Mouse (Mus musculus) adrenal gland, adult 2 months (tissue): ENCODE results near the gene Wbp1l. TPM values are rescaled to one million over a fixed set of nuclear protein-coding genes. Genes with fewer than 3 reads are reported as not detected.

Source experiments
- DNase-seq: peaks from one replicate; pipeline ENCODE4 v3.0.0; 2021
- polyA plus RNA-seq: library from polyadenylated mRNA; depleted of rRNA; stranded (reverse); fragments of >200 nt; gene quantifications from 2 replicates; pipeline ENCODE4 v1.2.3, GENCODE M21; 2012
- total RNA-seq, 2 experiments: library from RNA; stranded (reverse); gene quantifications; 2 replicates each; pipeline ENCODE4 v1.2.3; 2021

Gene Wbp1l
- total and polyA plus RNA-seq, 3 experiments: 136 to 159 (median 156) TPM

DNA sequence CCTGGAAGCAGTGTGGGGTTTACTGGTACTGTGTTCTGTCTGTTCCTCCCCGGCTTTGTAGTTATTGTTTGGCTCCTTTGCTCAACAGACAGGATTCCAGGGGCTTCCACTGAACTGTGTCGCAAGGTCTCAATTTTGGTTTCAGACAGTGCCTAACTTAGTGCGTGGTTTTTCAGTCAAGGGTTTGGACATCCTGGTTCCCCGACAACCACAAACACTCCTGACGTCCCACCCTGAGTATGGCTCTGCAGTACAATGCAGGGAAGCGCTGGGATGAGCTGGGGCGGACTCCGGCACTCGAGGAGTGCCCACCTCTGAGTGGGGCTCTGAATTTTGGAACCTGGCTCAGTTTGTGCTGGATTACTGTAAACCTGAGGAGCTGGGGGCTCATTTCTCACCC is 30.9 kb downstream of the Wbp1l start:
- no peak for DNase-seq

DNA sequence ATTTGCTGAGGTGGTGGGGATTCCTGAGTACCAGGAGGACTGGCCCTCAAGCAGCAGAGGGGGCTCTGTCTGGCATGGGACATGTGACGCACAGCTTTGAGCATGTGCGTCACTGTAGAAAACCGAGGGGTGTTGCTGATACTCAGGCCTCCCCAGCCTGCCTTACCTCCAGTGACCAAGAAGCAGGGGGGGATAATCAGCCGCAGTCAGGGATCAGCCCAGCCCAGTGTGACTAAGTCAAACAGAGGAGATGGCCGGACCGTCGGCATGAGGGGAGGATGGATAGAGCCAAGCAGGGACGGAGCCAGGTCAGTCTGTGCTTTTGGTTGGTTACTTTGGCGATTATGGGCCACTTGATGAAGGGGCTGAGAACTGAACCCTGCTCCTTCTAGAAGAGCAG is 32.8 kb downstream of the Wbp1l start:
- DNase-seq: no peak

DNA sequence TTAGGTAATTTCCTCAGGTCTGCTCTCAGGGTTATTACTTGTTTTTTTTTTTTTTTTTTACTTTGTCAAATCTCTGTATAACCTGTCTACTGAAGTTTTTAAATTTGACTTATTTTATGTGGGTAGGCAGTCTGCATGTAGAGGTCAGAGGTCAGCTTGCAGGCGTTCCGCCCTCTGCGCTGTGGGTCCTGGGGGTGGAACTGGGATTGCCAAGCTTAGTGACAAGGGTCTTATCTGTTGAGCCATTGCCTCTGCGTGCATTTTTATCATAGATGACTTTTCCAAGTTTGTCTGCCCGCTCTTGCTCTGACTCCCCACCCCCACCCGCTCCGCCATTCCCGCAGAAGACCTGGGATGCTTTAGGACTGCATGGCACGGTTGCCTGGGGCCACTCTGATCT is 36.9 kb downstream of the Wbp1l start:
- DNase-seq: peak; percentile 48

DNA sequence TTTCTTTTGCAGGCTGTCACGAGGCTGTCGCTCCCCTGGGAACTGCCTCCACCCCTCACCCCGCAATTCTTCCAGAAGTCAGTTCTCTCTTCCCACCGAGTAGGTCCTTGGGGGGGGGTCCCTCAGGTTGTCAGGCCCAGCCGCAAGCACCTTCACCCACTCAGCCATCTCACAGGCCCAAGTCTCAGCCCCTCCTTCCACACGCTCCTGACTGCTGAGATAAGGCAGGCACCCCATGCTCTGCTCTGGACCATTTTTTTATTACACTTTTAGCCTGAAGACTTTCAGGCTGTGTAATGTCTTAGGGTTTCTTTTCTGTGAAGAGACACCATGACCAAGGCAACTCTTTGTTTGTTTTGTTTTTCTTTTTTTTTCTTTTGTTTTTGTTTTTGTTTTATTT is 38.7 kb downstream of the Wbp1l start:
- DNase-seq: peak; percentile 11

DNA sequence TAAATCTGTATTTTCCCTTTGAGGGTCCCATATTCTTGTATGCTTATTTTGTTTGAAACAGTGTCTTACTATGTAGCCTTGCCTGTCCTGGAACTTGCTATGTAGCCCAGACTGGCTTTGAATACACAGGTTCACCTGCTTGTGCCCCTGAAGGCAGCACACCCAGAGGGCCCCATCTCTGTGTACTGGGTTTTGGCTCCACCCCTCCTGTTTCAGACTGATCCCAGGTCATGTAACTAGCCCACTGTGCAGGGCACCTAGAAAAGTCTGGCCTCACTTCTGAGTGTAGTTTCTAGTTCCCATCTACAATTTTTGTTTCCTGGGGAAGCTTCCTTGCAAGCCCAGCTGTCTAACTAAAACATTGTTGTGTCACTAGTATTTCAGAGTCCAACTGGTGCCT is 40.2 kb downstream of the Wbp1l start:
- peak; percentile 9 for DNase-seq

DNA sequence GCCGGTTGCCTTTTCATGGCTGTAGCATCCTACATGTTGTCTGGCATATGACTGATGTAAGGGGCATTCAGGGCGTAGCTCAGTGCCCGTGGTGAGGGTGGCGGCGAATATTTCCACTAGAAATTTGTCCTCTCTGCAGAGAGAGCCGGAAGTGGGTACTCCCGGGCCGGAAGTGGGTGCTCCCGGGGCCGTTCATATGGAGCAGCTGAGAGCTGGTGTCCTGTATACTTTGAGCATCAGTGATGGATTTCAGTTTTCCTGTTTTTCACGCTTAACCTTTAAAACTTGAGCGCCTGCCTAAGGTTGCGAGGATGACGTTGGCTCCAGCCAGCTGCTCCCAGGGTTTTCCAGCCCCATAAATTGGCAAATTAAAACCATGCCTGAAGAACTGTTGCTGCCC is 40.6 kb downstream of the Wbp1l start:
- DNase-seq: peak; percentile 48

DNA sequence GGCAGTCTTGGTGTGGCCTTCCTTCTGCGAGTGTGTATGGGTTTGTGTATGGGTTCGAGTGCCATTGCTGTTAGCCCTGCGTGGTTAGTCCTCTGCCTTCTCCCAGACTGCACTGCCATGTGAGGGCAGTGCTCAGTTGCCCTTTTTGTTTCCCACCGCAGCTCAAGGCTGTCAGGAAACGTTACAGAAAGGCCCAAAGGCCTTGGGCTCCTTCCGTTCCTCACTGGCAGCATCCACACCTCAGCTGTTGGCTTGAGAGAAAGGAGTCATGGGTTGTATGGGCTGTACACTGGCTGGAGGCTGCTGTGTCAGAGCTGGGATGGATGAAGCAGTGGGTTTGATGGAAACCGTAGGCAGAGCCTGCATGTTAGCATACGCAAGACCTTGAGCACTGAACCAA is 41.9 kb downstream of the Wbp1l start:
- peak; percentile 52 for DNase-seq

DNA sequence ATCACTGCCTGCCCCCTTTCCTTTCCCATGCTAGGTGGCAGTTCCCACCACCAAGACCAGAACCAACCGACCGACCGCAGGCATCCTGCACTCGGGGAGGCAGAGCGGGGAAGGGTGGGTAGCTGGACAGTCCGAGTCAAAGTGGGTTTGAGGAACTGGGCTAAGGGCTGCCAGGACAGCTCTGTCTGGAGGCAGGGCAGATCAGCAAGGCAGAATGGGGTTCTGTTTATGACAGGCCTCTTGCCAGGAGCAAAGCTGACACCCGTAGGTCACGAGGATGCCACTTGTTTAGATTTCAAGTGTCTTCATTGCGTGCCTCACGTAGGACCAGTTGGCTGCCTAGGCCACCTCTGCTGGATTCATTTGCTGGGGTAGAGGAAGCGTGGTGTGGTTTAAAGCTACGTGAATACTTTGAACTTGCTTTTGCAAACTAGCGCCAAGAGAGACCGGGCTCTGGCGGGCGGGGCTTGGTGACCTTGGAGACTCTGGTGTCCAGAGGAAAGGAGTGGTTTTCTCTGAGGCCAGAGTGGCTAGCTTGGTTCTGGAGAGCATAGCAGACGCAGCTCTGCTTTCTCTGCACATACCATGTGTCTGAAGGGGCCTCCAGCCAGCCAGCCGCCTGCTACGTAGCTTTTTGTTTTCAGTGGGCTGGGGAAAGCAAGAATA is 42.7 kb downstream of the Wbp1l start:
- DNase-seq: peak; percentile 91

DNA sequence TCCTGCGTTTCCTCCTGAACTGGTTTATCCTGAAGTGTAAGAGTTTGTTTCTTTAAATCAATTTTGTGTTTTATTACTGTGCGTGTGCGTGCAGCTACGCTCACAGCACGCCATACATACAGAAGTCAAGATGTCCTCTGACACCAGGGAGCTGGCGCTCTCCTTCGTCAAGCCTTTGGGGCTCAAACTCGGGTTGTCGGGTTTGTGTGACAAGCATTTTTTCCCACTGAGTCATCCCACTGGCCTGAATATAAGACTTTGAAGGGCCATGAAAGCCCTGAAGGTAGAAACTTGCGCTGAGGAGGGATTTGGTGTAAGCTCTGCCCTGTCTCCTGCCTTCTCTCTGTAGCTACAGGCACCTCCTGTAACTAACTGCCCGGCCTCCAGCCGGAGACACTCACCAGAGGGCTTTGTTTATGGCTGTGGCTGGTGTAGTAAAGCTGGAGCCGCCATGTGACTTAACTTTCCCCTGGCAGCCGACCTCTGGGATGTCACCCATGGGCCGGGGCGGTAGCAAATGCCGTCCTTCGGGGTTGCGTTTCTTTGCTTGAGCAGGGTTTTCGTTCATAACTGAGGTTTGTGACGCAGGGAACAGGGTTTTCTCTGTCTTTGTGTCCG is 43.4 kb downstream of the Wbp1l start:
- DNase-seq: peak; percentile 72

DNA sequence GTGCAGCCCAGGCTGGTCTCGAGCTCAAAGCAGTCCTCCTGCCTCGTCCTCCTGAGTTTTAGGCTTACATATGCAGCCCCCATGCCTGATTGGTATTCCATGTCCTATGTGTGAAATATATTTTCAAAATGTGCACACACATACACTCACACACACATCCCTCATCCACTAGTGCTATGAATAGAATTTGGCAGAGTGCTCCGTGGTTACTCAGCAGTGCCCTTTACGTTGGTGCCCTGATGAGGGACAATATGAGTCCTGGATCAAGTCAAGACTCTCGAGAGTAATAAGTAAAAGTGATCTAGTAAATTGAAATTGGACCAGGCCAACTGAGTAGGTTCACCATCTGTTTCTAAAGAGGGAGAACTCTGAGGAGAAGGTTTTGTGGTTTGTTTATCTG is 44.4 kb downstream of the Wbp1l start:
- DNase-seq: peak; percentile 79

DNA sequence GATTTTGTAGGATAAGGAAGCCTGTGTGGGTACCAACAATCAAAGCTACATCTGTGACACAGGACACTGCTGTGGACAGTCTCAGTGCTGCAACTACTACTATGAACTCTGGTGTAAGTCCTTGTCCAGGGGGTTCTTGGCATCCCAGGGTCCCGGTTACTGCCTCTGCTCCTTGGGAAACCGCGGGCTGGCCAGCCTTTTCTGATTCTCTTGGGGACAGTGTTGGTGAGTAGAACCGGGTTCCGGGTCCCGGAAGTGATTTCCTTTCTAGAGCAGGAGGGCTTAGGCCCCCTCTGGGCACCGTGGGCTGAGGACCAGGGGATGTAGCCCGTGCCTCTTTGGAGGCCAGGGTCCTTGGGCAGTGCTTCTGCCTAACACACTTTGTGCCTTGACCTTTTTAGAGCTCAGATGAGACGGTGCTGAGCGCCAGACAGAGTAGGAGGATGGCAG is 45.5 kb downstream of the Wbp1l start:
- peak; percentile 66 for DNase-seq

DNA sequence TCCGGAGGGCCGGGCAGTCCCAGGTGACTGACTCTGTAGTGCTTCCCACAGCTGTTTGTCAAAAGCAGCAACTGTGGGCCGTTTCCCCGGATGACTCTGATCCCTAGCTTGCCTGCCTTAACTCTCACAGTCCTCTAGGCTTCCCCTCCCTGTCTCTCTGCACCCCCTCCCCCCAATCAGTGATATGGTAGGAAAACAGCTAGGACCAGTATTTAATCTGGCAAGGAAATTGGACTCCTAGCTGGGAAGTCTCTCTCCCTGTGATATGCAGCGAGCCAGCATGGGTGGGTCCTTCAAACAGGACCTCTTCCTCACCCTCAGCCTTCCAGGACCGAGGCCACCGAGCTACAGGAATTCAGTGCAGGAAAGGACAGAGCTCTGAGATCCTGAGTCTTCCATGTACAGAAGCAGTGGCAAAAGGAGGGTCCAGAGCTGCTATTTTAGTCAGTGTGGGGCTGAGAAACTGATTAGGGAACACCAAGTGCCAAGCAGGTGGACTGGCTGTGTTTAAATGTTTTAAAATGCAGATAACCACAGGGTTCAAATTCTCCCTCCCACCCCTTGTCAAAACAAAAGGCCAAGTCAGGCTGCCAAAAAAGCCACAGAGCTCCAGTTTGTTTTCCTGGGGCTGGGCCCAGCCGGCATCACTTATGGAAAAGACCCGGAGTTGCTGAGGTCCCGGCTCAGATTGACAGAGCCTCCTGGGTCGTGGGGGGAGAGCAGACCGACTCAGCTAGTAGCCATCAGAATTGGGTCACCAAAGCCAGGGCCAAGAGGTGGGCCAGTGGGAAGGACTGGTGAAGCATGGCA is 46.1 kb downstream of the Wbp1l start:
- DNase-seq: peak; percentile 60

DNA sequence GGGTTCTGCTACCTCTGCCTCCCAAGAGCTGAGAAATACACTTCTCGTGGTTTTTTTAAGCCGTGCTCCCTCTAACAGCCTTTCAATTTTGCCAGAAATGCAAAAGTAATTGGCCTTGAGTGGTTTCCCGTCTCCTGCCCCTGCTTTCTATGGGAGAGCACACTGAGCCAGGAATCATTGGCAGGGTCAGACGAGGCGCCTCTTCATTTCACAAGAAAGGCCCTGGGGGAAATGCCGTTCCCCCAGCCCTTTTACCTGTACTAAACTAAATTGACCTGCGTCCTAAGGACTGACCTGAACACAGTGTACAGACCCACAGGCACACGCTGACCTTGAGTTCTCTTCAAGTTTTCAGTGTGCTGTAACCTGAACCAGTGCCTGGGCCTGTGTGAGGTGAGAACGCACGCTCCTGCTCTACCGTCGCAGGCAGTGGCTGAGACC is 47.2 kb downstream of the Wbp1l start:
- peak; percentile 65 for DNase-seq

DNA sequence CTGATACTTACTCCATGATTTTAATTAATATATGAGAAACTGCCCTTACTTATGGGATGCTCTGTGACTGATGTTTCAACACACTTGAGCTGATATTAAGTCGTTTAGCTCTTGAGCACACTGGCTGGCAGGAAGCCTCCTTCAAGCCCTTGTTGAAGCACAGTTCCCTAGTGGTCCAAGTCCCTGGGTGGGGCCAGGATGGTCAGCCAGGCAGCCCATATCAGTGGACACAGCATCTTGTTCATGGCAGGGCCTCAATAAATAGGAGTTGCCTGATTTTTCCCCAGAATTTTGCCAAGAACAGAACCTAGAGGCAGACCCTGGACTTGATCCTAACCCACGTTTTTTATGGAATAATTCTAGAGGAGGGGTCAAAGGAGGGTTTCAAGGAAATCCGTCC is 48.4 kb downstream of the Wbp1l start:
- DNase-seq: no peak

DNA sequence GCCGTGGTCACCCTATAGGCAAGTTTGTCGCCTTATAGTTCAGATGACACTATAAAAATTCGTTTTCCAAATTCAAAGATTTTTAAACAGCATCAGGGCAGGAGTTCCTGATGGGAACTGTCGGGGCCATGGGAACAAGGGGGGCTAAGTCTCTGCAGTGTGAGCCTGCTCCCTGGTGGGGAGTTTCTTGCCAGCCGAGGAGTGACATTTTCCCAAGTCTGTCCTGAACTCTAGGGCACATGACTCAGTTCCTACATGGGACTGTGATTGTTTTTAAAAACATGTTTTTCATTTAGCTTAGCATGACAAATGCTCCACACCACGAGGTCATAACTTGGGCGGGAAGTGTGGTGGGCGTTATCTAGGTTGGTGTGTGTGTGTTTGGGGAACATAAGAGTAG is 49.0 kb downstream of the Wbp1l start:
- DNase-seq: peak; percentile 61

DNA sequence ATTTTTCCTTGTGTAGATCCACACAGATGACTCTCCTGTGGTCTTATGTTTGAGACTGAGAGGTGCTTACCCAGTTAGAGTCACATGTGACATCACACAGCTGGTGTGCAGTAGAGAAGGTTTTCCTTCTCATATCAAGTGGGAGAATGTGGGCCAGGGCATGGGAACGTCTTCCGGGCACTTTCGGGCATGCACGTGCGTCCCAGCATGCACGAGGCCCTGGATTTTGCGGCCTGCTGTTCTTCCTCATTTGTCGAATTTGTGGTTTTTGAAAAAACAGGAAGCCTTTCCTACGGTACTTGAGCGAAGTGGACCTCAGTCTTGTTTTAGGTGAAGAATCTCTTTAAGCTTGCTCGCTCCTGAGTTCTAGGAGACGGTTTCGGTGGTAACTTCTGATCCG is 49.7 kb downstream of the Wbp1l start:
- DNase-seq: no peak

DNA sequence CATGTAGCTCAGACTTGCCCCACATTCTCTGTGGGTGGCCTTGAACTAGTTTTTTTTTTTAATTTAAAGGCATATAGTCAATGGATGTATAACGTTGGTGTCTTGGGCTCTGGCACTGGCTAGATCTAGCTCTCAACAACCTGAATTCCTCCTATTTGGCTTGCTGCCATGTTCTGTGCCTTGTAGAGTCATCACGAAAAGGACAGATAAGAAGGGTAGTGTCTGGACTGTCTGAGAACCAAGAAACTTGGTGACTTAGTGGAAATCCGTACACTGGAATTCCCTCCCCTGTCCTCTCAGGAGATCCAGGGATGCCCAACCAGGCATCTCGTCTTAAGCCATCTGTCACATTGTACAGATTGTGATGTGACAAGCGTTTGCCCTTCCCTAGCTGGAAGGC is 54.3 kb downstream of the Wbp1l start:
- DNase-seq: no peak

DNA sequence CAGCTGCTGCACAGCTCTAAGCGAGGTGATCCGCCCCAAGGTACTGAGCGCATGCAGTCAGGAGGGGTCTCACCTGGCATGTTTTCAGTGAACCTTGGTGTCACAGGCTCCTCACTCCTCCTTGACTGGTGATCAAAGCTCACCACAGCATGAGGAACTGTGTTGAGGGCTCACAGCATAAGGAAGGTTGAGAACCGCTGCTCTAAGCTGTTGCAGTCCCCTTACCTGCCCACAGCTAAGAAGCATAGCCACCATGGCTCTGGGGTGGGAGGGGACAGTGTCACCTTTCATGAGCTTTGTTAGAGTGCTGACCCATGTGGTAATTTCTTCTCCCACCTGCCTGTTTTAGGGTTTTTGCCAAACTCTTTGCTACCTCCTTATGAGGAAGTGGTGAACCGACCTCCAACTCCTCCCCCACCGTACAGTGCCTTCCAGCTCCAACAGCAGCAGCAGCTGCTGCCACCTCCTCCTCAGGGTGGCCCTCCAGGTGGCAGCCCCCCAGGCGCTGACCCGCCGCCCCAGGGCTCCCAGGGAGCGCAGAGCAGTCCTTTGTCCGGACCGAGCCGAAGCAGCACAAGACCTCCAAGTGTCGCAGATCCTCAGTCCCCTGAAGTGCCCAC is 54.8 kb downstream of the Wbp1l start:
- DNase-seq: no peak

DNA sequence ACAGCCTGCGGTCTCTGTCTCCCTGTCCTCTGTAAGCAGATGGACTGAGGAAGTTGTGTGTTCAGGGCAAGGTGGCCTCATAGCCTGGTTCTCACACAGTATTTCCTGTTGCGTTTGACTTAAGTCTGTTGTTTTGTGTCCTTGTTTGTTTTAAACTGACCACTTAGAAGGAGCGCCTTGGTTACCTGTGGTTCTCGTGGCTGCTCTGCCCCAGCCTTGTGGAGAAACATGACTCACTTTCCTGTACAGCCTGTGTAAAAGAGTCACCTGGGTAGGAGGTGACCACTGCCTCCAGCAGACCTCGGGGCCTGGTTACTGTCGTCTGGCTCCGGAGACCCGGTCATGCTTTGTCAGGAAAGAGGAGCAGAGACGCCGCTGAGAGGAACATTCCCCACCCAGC is 56.7 kb downstream of the Wbp1l start:
- no peak for DNase-seq

DNA sequence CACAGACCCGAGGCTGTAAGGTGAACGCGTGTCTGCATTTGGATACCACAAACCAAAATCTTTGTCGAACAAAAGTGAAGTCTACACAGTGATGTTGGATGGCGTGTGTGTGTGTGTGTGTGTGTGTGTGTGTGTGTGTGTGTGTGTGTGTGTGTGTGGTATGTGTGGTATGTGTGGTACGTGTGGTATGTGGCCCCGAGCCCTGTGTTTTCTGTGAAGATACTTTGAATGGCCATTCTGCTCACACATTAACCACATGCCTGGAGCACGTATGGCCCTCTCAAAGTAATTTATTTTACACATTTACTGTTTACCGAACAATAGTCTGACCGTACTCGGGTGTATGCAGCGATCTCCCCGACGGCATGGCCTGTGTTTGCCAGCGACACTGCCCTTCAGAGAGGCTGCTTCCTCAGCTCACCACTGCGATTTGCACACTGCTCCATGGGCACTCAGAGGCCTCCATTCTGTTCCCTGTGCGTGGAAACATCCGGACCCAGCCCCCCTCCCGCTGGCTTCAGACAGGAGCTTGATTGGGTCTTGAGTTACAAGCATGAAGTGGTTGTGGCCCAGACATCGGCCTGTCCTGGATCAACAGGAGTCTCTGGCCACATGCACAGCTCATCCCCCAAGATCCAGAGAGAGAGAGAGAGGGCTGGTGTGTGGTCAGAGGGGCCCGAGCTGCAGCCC is 57.4 kb downstream of the Wbp1l start:
- no peak for DNase-seq

DNA sequence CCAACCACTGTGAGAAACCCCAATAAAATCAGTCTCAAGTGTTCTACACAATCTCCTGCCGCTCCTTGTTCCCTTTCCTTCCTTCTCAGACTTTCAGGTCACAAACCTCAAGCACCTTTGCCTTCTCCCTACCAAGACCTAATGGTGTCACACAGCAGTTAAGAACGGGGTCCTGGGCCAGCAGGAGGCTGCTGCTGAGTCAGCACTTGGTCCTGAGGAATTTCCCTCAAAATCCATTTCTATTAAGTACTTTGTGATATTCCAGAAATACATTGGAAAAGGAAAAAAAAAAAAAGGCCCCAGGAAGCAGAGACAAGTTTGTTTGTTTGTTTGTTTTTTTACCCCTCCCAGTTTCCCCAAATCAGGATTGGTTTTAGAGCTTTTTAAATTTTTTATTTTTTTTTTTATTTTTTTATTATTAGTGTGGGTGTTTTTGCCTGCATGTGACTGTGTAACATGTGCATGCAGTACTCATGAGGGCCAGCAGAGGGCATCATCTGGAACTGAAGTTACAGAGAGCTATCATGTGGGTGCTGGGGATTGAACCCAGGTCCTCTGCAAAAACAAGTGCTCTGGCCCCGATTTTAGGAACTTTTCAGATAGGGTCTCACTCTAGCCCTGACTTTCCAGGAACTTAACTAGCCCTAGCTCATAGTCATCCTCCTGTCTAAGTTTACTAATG is 58.6 kb downstream of the Wbp1l start:
- DNase-seq: no peak

DNA sequence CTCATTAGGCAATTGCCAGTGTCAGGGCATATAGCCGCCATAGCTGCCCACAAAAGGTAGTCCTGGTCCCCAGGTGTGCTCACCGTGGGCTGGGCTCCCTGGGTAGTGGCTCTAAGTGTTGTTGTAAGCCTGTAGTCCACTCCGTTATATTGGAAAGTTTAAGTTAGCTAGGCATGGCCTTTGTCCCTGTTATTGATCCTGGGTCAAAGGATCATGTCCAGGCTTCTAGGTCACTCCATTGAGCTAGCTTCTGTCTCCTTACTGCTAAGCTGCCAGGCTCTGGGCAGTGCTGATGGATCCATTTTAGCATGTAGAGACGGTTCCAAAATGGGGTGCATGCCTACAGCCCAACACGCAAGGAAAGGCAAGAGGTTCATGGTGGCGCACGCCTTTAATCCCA is 59.5 kb downstream of the Wbp1l start:
- DNase-seq: no peak
